Mouse (Mus musculus): ENCODE results near the gene Cacna1d. TPM values are rescaled to one million over a fixed set of nuclear protein-coding genes. Genes with fewer than 3 reads are reported as not detected.

Gene Cacna1d
- polyA plus RNA-seq, 1 experiment from 2014 or later, result 0.36 TPM

DNA sequence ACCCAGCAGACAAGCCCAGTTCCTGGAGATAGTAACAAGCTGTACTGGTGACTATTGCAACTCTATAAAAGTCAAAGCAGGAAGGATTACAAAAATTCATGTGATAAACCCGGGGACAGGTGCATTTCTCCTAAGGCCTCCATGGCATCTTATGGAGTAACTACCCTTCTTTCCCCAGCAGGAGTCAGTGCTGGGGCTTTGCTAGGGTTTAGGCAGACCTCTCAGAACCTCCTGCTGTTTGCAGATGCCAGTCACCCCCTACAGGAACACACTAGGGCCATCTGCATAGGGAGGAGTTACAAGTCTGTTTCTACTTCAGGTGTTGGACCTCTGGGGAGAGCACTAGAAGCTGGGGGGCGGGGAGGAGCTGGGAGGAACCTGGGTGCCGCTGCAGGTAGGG is 357.6 kb downstream of the Cacna1d start:
- Histone ChIP-seq H3K4me1 (ENCODE audit: insufficient read depth) (no peaks in the 10 kb centered on the region), H3K36me3 (replicated peaks; ENCODE audit: insufficient read depth, low read length) (no peaks in the 10 kb centered on the region), H3K27ac (ENCODE audit: low read depth) (no peak overlapping the region), H3K4me2 (ENCODE audit: low read depth, low read length) (no peak overlapping the region), H3K4me3 (ENCODE audit: low read depth, low read length) (no peak overlapping the region), H3K9me3 (ENCODE audit: low read length) (no peaks in the 10 kb centered on the region), H3K27me3 (ENCODE audit: insufficient read depth, low read length) (no peaks in the 10 kb centered on the region), H3K9ac (replicated peaks) (no peak overlapping the region)
- WGBS (ENCODE audit: insufficient replicate concordance), result 60% methylated on average over 3 of the region's 3 CpGs
- ATAC-seq (no peak), DNase-seq (no peak)
- peak; percentile 51 for TF ChIP-seq CTCF (IDR thresholded peaks at IDR 0.05; ENCODE audit: low read depth)
- no peak for TF ChIP-seq EP300 (IDR thresholded peaks at IDR 0.05; ENCODE audit: low read depth)

DNA sequence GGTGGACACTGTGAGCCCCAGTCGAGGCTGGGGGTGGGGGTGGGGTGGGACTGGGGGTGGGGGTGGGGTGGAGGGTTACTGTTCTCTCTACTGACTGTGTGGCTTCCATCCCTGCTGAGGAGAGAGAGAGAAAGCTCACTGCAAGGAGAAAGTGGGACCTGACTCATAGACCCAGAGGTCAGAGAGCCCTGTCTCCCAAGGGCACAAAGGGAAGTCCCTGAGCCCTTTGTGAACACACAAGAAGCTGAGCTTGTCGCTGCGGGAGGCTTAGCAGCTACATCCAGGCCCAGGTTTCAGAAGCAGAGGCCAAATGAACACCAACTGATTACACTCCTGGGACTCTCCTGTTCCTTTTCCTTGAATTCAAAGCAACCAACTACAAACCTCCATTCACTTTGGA is 360.0 kb downstream of the Cacna1d start:
- TF ChIP-seq CTCF (IDR thresholded peaks at IDR 0.05; ENCODE audit: low read depth), result no peak
- TF ChIP-seq EP300 (IDR thresholded peaks at IDR 0.05; ENCODE audit: low read depth), result no peak
- DNase-seq, result no peak
- Histone ChIP-seq H3K9ac (replicated peaks) (no peak overlapping the region), H3K27ac (ENCODE audit: low read depth) (no peak overlapping the region), H3K36me3 (replicated peaks; ENCODE audit: insufficient read depth, low read length) (no peaks in the 10 kb centered on the region), H3K4me2 (ENCODE audit: low read depth, low read length) (no peak overlapping the region), H3K9me3 (ENCODE audit: low read length) (no peaks in the 10 kb centered on the region), H3K27me3 (ENCODE audit: insufficient read depth, low read length) (no peaks in the 10 kb centered on the region), H3K4me3 (ENCODE audit: low read depth, low read length) (no peak overlapping the region), H3K4me1 (ENCODE audit: insufficient read depth) (no peaks in the 10 kb centered on the region)
- no peak for ATAC-seq
- 35% methylated on average over 3 of the region's 3 CpGs for WGBS (ENCODE audit: insufficient replicate concordance)

- TF ChIP-seq CTCF (IDR thresholded peaks at IDR 0.05; ENCODE audit: low read depth), result no peak
- no peak for TF ChIP-seq EP300 (IDR thresholded peaks at IDR 0.05; ENCODE audit: low read depth)
- DNase-seq, result no peak
- Histone ChIP-seq H3K4me1 (ENCODE audit: insufficient read depth) (no peaks in the 10 kb centered on the region), H3K27me3 (ENCODE audit: insufficient read depth, low read length) (no peaks in the 10 kb centered on the region), H3K4me3 (ENCODE audit: low read depth, low read length) (no peak overlapping the region), H3K4me2 (ENCODE audit: low read depth, low read length) (no peak overlapping the region), H3K27ac (ENCODE audit: low read depth) (no peak overlapping the region), H3K9ac (replicated peaks) (no peak overlapping the region), H3K36me3 (replicated peaks; ENCODE audit: insufficient read depth, low read length) (no peaks in the 10 kb centered on the region), H3K9me3 (ENCODE audit: low read length) (no peaks in the 10 kb centered on the region)
- 85% methylated on average over 9 of the region's 9 CpGs for WGBS (ENCODE audit: insufficient replicate concordance)
- ATAC-seq, result no peak
Measured at GRCm38 (mm10) chr14:30130092-30130491, 361.2 kb downstream of the Cacna1d start.

- H3K4me1 ChIP-seq (ENCODE audit: insufficient read depth), result no peaks in the 10 kb centered on the region
- no peak overlapping the region for H3K4me2 ChIP-seq (ENCODE audit: low read depth, low read length)
- WGBS (ENCODE audit: insufficient replicate concordance), result 43% methylated on average over 9 of the region's 9 CpGs
- TF ChIP-seq EP300 (IDR thresholded peaks at IDR 0.05; ENCODE audit: low read depth) (no peak), CTCF (IDR thresholded peaks at IDR 0.05; ENCODE audit: low read depth) (peak; percentile 73)
- H3K4me3 ChIP-seq (ENCODE audit: low read depth, low read length), result no peak overlapping the region
- H3K9ac ChIP-seq (replicated peaks), result no peak overlapping the region
- H3K9me3 ChIP-seq (ENCODE audit: low read length), result no peaks in the 10 kb centered on the region
- no peaks in the 10 kb centered on the region for H3K36me3 ChIP-seq (replicated peaks; ENCODE audit: insufficient read depth, low read length)
- DNase-seq (peak; percentile 57), ATAC-seq (no peak)
- no peaks in the 10 kb centered on the region for H3K27me3 ChIP-seq (ENCODE audit: insufficient read depth, low read length)
- H3K27ac ChIP-seq (ENCODE audit: low read depth), result no peak overlapping the region
Measured at GRCm38 (mm10) chr14:30129378-30129777, 361.9 kb downstream of the Cacna1d start.

GRCm38 (mm10) chr14:30124951-30125690 is 366.1 kb downstream of the Cacna1d start:
- Histone ChIP-seq H3K36me3 (replicated peaks; ENCODE audit: insufficient read depth, low read length) (no peaks in the 10 kb centered on the region), H3K4me1 (ENCODE audit: insufficient read depth) (no peaks in the 10 kb centered on the region), H3K27ac (ENCODE audit: low read depth) (0 out of 2 replicates have a peak overlapping the region, but pooled peaks have one; percentile 48), H3K9me3 (ENCODE audit: low read length) (no peaks in the 10 kb centered on the region), H3K4me3 (ENCODE audit: low read depth, low read length) (peak overlapping the region; percentile 13; the same call in 1 of the 2 replicates), H3K27me3 (ENCODE audit: insufficient read depth, low read length) (no peaks in the 10 kb centered on the region), H3K4me2 (ENCODE audit: low read depth, low read length) (peak overlapping the region; percentile 40), H3K9ac (replicated peaks) (no peak overlapping the region)
- WGBS (ENCODE audit: insufficient replicate concordance), result 44% methylated on average over 20 of the region's 20 CpGs
- no peak for TF ChIP-seq EP300 (IDR thresholded peaks at IDR 0.05; ENCODE audit: low read depth)
- no peak for TF ChIP-seq CTCF (IDR thresholded peaks at IDR 0.05; ENCODE audit: low read depth)
- DNase-seq, result no peak
- ATAC-seq, result no peak

DNA sequence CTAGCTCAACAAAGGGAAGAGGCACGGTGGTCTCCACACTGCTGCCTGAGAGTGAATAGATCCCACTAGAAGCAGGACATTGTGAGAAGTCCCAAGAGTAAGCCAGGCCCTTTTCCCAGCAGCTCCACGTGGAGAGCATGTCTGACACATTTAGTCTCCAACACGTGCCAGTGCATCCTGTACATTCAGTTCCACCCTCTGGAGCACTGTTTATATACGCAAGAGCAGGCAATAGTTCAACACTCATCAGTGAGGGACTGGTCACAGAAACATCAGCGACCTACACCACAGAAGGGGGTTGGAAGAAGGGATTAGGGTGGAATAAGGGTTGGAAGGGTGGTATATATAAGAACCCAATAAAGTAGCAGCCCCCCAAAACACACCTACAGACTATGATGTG is 371.2 kb downstream of the Cacna1d start:
- Histone ChIP-seq H3K9ac (replicated peaks) (no peak overlapping the region), H3K27me3 (ENCODE audit: insufficient read depth, low read length) (no peaks in the 10 kb centered on the region), H3K27ac (ENCODE audit: low read depth) (no peak overlapping the region), H3K9me3 (ENCODE audit: low read length) (no peaks in the 10 kb centered on the region), H3K36me3 (replicated peaks; ENCODE audit: insufficient read depth, low read length) (no peaks in the 10 kb centered on the region), H3K4me3 (ENCODE audit: low read depth, low read length) (no peak overlapping the region), H3K4me2 (ENCODE audit: low read depth, low read length) (no peak overlapping the region), H3K4me1 (ENCODE audit: insufficient read depth) (no peaks in the 10 kb centered on the region)
- ATAC-seq (no peak), DNase-seq (no peak)
- TF ChIP-seq EP300 (IDR thresholded peaks at IDR 0.05; ENCODE audit: low read depth), result no peak
- TF ChIP-seq CTCF (IDR thresholded peaks at IDR 0.05; ENCODE audit: low read depth), result no peak
- WGBS (ENCODE audit: insufficient replicate concordance), result 63% methylated on average over 5 of the region's 5 CpGs

Data from liver, postnatal 0 days (tissue).